Mouse (Mus musculus) stomach, embryonic 16.5 days (tissue): ENCODE measurements around the gene Fkbp11. TPM values are rescaled to one million over a fixed set of nuclear protein-coding genes. Genes with fewer than 3 reads are reported as not detected.
A peak's percentile ranks its signal among the peaks of the same experiment; 100 is the strongest.

ENCODE experiments used
- ATAC-seq: fragments of 200-750 bp; cut with Nextera tagmentation; 2 replicates; pipeline ENCODE4 v1.8.0; 2017; ENCODE audit warnings: moderate number of reproducible peaks, moderate TSS enrichment; ENCODE audit not compliant: insufficient read depth, low FRiP score
- H3K27ac ChIP-seq: fragments of 300-500 bp; sonication (generic); 2 replicates; pipeline ENCODE4 v1.5.1; 2014; ENCODE audit warnings: low read length
- H3K27me3 ChIP-seq: fragments of 300-500 bp; sonication (generic); 2 replicates; pipeline ENCODE4 v1.6.1; 2014; ENCODE audit warnings: low read length, control low read depth, mixed read lengths; ENCODE audit not compliant: control insufficient read depth, insufficient read depth
- H3K36me3 ChIP-seq: fragments of 300-500 bp; sonication (generic); 2 replicates; pipeline ENCODE4 v1.6.1; 2014; ENCODE audit warnings: low read length; ENCODE audit not compliant: control insufficient read depth, insufficient read depth
- H3K4me1 ChIP-seq: fragments of 300-500 bp; sonication (generic); 2 replicates; pipeline ENCODE4 v1.6.1; 2014; ENCODE audit warnings: low read length, control low read depth, mixed read lengths; ENCODE audit not compliant: control insufficient read depth, insufficient read depth
- H3K4me2 ChIP-seq: fragments of 300-500 bp; sonication (generic); 2 replicates; pipeline ENCODE4 v1.6.1; 2014; ENCODE audit warnings: low read depth, low read length, mixed read lengths
- H3K4me3 ChIP-seq: fragments of 300-500 bp; sonication (generic); replicated peaks from 2 replicates; pipeline ENCODE4 v1.5.1; 2014; ENCODE audit warnings: mild to moderate bottlenecking, low read length
- H3K9ac ChIP-seq: fragments of 300-500 bp; sonication (generic); 2 replicates; pipeline ENCODE4 v1.6.1; 2014; ENCODE audit warnings: low read length
- H3K9me3 ChIP-seq: fragments of 300-500 bp; sonication (generic); replicated peaks from 2 replicates; pipeline ENCODE4 v1.6.1; 2016; ENCODE audit warnings: low read length, control low read depth; ENCODE audit not compliant: control insufficient read depth
- WGBS: fragments of 180-500 bp; shearing (Covaris S2); extraction: QIAGEN DNeasy Blood & Tissue Kit; methylation state at CpG from one replicate; pipeline ENCODE4 v1.1.7; 2014; 5-methylcytosine and 5-hydroxymethylcytosine counted together
- polyA plus RNA-seq: library from polyadenylated mRNA; unstranded; fragments of >200 nt; fragmentation: Nextera tagmentation; extraction: Ambion mirVana; gene quantifications from 2 replicates; pipeline ENCODE4 v1.2.1, GENCODE M21; 2015

Gene Fkbp11
- polyA plus RNA-seq, 1 experiment from 2014 or later = 130 TPM

- Histone ChIP-seq H3K9ac (no peak overlapping the region), H3K4me1 (0 out of 2 replicates have a peak, but pooled peaks cover 11% of the 10 kb centered on the region), H3K27me3 (no peaks in the 10 kb centered on the region), H3K36me3 (no peaks in the 10 kb centered on the region), H3K9me3 (no peaks in the 10 kb centered on the region), H3K4me2 (no peak overlapping the region), H3K27ac (no peak overlapping the region), H3K4me3 (no peak overlapping the region)
- 64% methylated on average over 7 of the region's 7 CpGs for WGBS
- no peak for ATAC-seq
Observed at GRCm38 (mm10) chr15:98691486-98692147, 36.4 kb downstream of the Fkbp11 start.

- no peak overlapping the region for H3K4me3 ChIP-seq
- no peak overlapping the region for H3K4me2 ChIP-seq
- H3K27ac ChIP-seq = no peak overlapping the region
- 85% methylated on average over 2 of the region's 2 CpGs for WGBS
- no peaks in the 10 kb centered on the region for H3K9me3 ChIP-seq
- H3K36me3 ChIP-seq = no peaks in the 10 kb centered on the region
- H3K27me3 ChIP-seq = no peaks in the 10 kb centered on the region
- 0 out of 2 replicates have a peak, but pooled peaks cover 9% of the 10 kb centered on the region for H3K4me1 ChIP-seq
- H3K9ac ChIP-seq = no peak overlapping the region
- ATAC-seq = no peak
Observed at GRCm38 (mm10) chr15:98689682-98690081, 38.3 kb downstream of the Fkbp11 start.

GRCm38 (mm10) chr15:98685926-98686325 lies 42.1 kb downstream of the Fkbp11 start:
- no peak overlapping the region for H3K27ac ChIP-seq
- no peak for ATAC-seq
- 65% methylated on average over 3 of the region's 3 CpGs for WGBS
- H3K9me3 ChIP-seq = no peaks in the 10 kb centered on the region
- H3K27me3 ChIP-seq = no peaks in the 10 kb centered on the region
- H3K4me3 ChIP-seq = no peak overlapping the region
- no peaks in the 10 kb centered on the region for H3K4me1 ChIP-seq
- no peak overlapping the region for H3K9ac ChIP-seq
- H3K36me3 ChIP-seq = no peaks in the 10 kb centered on the region
- H3K4me2 ChIP-seq = no peak overlapping the region

GRCm38 (mm10) chr15:98683746-98684145 lies 44.3 kb downstream of the Fkbp11 start:
- 78% methylated on average over 1 of the region's 1 CpGs for WGBS
- H3K9me3 ChIP-seq = no peaks in the 10 kb centered on the region
- no peak overlapping the region for H3K4me3 ChIP-seq
- no peak overlapping the region for H3K4me2 ChIP-seq
- no peak for ATAC-seq
- H3K36me3 ChIP-seq = no peaks in the 10 kb centered on the region
- no peaks in the 10 kb centered on the region for H3K27me3 ChIP-seq
- H3K9ac ChIP-seq = no peak overlapping the region
- H3K27ac ChIP-seq = no peak overlapping the region
- H3K4me1 ChIP-seq = no peaks in the 10 kb centered on the region

GRCm38 (mm10) chr15:98683177-98683576 lies 44.8 kb downstream of the Fkbp11 start:
- 52% methylated on average over 10 of the region's 10 CpGs for WGBS

GRCm38 (mm10) chr15:98681633-98682032 lies 46.4 kb downstream of the Fkbp11 start:
- H3K4me1 ChIP-seq = peaks cover 4% of the 10 kb centered on the region; the same call in 1 of the 2 replicates
- WGBS = 74% methylated on average over 7 of the region's 7 CpGs

More at GRCm38 (mm10) chr15:98683177-98683576, 44.8 kb downstream of the Fkbp11 start:
- Histone ChIP-seq H3K4me3 (no peak overlapping the region), H3K9me3 (no peaks in the 10 kb centered on the region), H3K4me2 (no peak overlapping the region), H3K9ac (no peak overlapping the region), H3K27ac (no peak overlapping the region), H3K27me3 (no peaks in the 10 kb centered on the region), H3K36me3 (no peaks in the 10 kb centered on the region), H3K4me1 (no peaks in the 10 kb centered on the region)
- ATAC-seq = no peak

GRCm38 (mm10) chr15:98680660-98681059 lies 47.3 kb downstream of the Fkbp11 start:
- WGBS = 81% methylated on average over 8 of the region's 8 CpGs
- H3K36me3 ChIP-seq = no peaks in the 10 kb centered on the region
- no peak for ATAC-seq

More at GRCm38 (mm10) chr15:98681633-98682032, 46.4 kb downstream of the Fkbp11 start:
- Histone ChIP-seq H3K4me3 (no peak overlapping the region), H3K27ac (no peak overlapping the region), H3K36me3 (no peaks in the 10 kb centered on the region), H3K9ac (no peak overlapping the region), H3K9me3 (no peaks in the 10 kb centered on the region), H3K4me2 (no peak overlapping the region), H3K27me3 (peaks cover 11% of the 10 kb centered on the region)
- ATAC-seq = no peak

GRCm38 (mm10) chr15:98677977-98678376 lies 50.0 kb downstream of the Fkbp11 start:
- 59% methylated on average over 7 of the region's 7 CpGs for WGBS
- peaks cover 12% of the 10 kb centered on the region for H3K4me1 ChIP-seq
- no peaks in the 10 kb centered on the region for H3K9me3 ChIP-seq
- H3K36me3 ChIP-seq = no peaks in the 10 kb centered on the region
- no peak overlapping the region for H3K27ac ChIP-seq
- H3K4me2 ChIP-seq = no peak overlapping the region
- peaks cover 37% of the 10 kb centered on the region for H3K27me3 ChIP-seq
- H3K4me3 ChIP-seq = no peak overlapping the region
- H3K9ac ChIP-seq = no peak overlapping the region
- no peak for ATAC-seq

More at GRCm38 (mm10) chr15:98680660-98681059, 47.3 kb downstream of the Fkbp11 start:
- Histone ChIP-seq H3K27ac (no peak overlapping the region), H3K4me2 (no peak overlapping the region), H3K4me1 (peaks cover 12% of the 10 kb centered on the region), H3K9ac (no peak overlapping the region), H3K9me3 (no peaks in the 10 kb centered on the region), H3K4me3 (no peak overlapping the region), H3K27me3 (peaks cover 19% of the 10 kb centered on the region)

- peaks cover 37% of the 10 kb centered on the region for H3K27me3 ChIP-seq
- peak within 1 kb of the TSS; percentile 19 for H3K9ac ChIP-seq
- peak within 1 kb of the TSS; percentile 83 for H3K4me2 ChIP-seq
- WGBS = under 1% methylated on average over 35 of the region's 37 CpGs
- no peaks in the 10 kb centered on the region for H3K36me3 ChIP-seq
- H3K9me3 ChIP-seq = no peaks in the 10 kb centered on the region
- peaks cover 12% of the 10 kb centered on the region for H3K4me1 ChIP-seq
- H3K27ac ChIP-seq = no peak within 1 kb of the TSS
- H3K4me3 ChIP-seq = peak within 1 kb of the TSS; percentile 41
- peak; percentile 98 for ATAC-seq
Observed at GRCm38 (mm10) chr15:98676940-98677728, 50.9 kb downstream of the Fkbp11 start, which contains the start of gene Rnd1. Gene Rnd1 (minus strand): TSS chr15:98677461.
